Mouse (Mus musculus) brain, embryonic 14.5 days (tissue): ENCODE measurements around the gene Top2a.

Source experiments
- CTCF ChIP-seq: fragments of 200-500 bp; IDR thresholded peaks from 2 replicates; pipeline ENCODE4 v1.5.1; 2012; ENCODE audit warnings: inconsistent platforms, mild to moderate bottlenecking, moderate library complexity, borderline replicate concordance; ENCODE audit not compliant: insufficient read depth, insufficient read length; ENCODE audit errors: extremely low read depth
- POLR2A ChIP-seq: fragments of 200-500 bp; IDR thresholded peaks from 2 replicates; pipeline ENCODE4 v1.6.1; 2012; ENCODE audit warnings: mild to moderate bottlenecking, inconsistent platforms, borderline replicate concordance; ENCODE audit not compliant: poor library complexity, insufficient read depth, insufficient read length, severe bottlenecking; ENCODE audit errors: extremely low read depth

GRCm38 (mm10) chr11:98951026-98951906 lies 72.7 kb downstream of the Top2a start:
- no peak for TF ChIP-seq CTCF
- no peak for TF ChIP-seq POLR2A
